Mouse (Mus musculus) layer of hippocampus, adult 18-20 months (tissue): Measurements from ENCODE around the gene Pilrb2. TPM values are rescaled to one million over a fixed set of nuclear protein-coding genes. Genes with fewer than 3 reads are reported as not detected.
"Not testable (repeated sequence)": the region's sequence is repeated elsewhere in the genome, so short reads cannot be mapped to it uniquely, and the experiment has no call there.

Experiments
- DNase-seq, 2 experiments: peaks; one replicate each; pipeline ENCODE4 v3.0.0; 2022; ENCODE audit warnings: low spot score in 2 of 2
- long read RNA-seq: library from polyadenylated mRNA; stranded (forward); transcript quantifications from one replicate; pipeline ENCODE4 v2.0.0, GENCODE M21; 2021
- total RNA-seq, 2 experiments: library from RNA; stranded (reverse); gene quantifications; 2 replicates each; pipeline ENCODE4 v1.2.3; 2021

Pilrb2 gene
- total RNA-seq, result not detected
- long read RNA-seq, result 0 reads

GRCm38 (mm10) chr5:137871644-137872380, at the start of gene Pilrb2:
TSS of gene Pilrb2 (minus strand) at chr5:137871815.
- not testable (repeated sequence) for DNase-seq

- no peak for DNase-seq
Observed at GRCm38 (mm10) chr5:137915550-137915949, 43.9 kb upstream of the Pilrb2 start.

- no peak for DNase-seq
Observed at GRCm38 (mm10) chr5:137914508-137914907, 42.9 kb upstream of the Pilrb2 start.

GRCm38 (mm10) chr5:137909564-137910262, 38.1 kb upstream of the Pilrb2 start:
- no peak for DNase-seq

GRCm38 (mm10) chr5:137897812-137898211, 26.2 kb upstream of the Pilrb2 start:
- peak in 1 of 2 experiments; percentile 8 for DNase-seq

GRCm38 (mm10) chr5:137892954-137893353, 21.3 kb upstream of the Pilrb2 start:
- DNase-seq, result no peak

GRCm38 (mm10) chr5:137887666-137888065, 16.1 kb upstream of the Pilrb2 start:
- no peak for DNase-seq

- peak; percentile 45 to 74 for DNase-seq
Observed at GRCm38 (mm10) chr5:137885894-137886293, 14.3 kb upstream of the Pilrb2 start.

- DNase-seq, result no peak
Observed at GRCm38 (mm10) chr5:137883345-137883744, 11.7 kb upstream of the Pilrb2 start.

GRCm38 (mm10) chr5:137882922-137883321, 11.3 kb upstream of the Pilrb2 start:
- no peak for DNase-seq

- peak in 1 of 2 experiments; percentile 12 for DNase-seq
Observed at GRCm38 (mm10) chr5:137877860-137878259, 6.2 kb upstream of the Pilrb2 start.

- no peak for DNase-seq
Observed at GRCm38 (mm10) chr5:137875054-137875453, 3.4 kb upstream of the Pilrb2 start.

GRCm38 (mm10) chr5:137872381-137872702, 727 bp upstream of the Pilrb2 start:
- not testable (repeated sequence) for DNase-seq

- not testable (repeated sequence) for DNase-seq
Observed at GRCm38 (mm10) chr5:137868600-137868999, 3.0 kb downstream of the Pilrb2 start.

- DNase-seq, result not testable (repeated sequence)
Observed at GRCm38 (mm10) chr5:137864008-137864407, 7.6 kb downstream of the Pilrb2 start.

GRCm38 (mm10) chr5:137857960-137858710, 13.5 kb downstream of the Pilrb2 start, which contains the start of gene Pilrb1:
TSS of gene Pilrb1 (minus strand) at chr5:137858106.
- DNase-seq, result not testable (repeated sequence)

- not testable (repeated sequence) for DNase-seq
Observed at GRCm38 (mm10) chr5:137856870-137857269, 14.7 kb downstream of the Pilrb2 start.

GRCm38 (mm10) chr5:137854907-137855306, 16.7 kb downstream of the Pilrb2 start:
- DNase-seq, result not testable (repeated sequence)

- not testable (repeated sequence) for DNase-seq
Observed at GRCm38 (mm10) chr5:137850313-137850712, 21.3 kb downstream of the Pilrb2 start.

GRCm38 (mm10) chr5:137837110-137837509, 34.5 kb downstream of the Pilrb2 start:
- not testable (repeated sequence) for DNase-seq

- no peak for DNase-seq
Observed at GRCm38 (mm10) chr5:137836611-137837010, 35.0 kb downstream of the Pilrb2 start.
